Mouse (Mus musculus) hindbrain, embryonic 11.5 days (tissue): ENCODE measurements at regions not wholly inside any gene's neighbourhood (a gene's known extent, or its start where the extent isn't known, plus 50 kb on each side); places are given as distances from the start of the nearest gene placed in this dataset.
"Not testable (repeated sequence)": the region's sequence is repeated elsewhere in the genome, so short reads cannot be mapped to it uniquely, and the experiment has no call there.

Experiments
- ATAC-seq: fragments of 200-750 bp; cut with Nextera tagmentation; 2 replicates; pipeline ENCODE4 v1.8.0; 2017; ENCODE audit warnings: mild to moderate bottlenecking, moderate TSS enrichment, moderate library complexity; ENCODE audit not compliant: low FRiP score
- DNase-seq: peaks from one replicate; pipeline ENCODE4 v3.0.0-alpha.2; 2015; ENCODE audit warnings: low spot score
- H3K27ac ChIP-seq: fragments of 300-500 bp; sonication (generic); 2 replicates; pipeline ENCODE4 v1.5.1; 2014; ENCODE audit warnings: mild to moderate bottlenecking, low read depth, low read length
- H3K27me3 ChIP-seq: fragments of 300-500 bp; sonication (generic); 2 replicates; pipeline ENCODE4 v1.6.1; 2014; ENCODE audit warnings: mild to moderate bottlenecking, low read length, moderate library complexity, mixed read lengths; ENCODE audit not compliant: control insufficient read depth, insufficient read depth
- H3K36me3 ChIP-seq: fragments of 300-500 bp; sonication (generic); 2 replicates; pipeline ENCODE4 v1.6.1; 2014; ENCODE audit warnings: mild to moderate bottlenecking, low read length, moderate library complexity, mixed read lengths; ENCODE audit not compliant: control insufficient read depth, insufficient read depth
- H3K4me1 ChIP-seq: fragments of 300-500 bp; sonication (generic); replicated peaks from 2 replicates; pipeline ENCODE4 v1.6.1; 2014; ENCODE audit warnings: low read length, mixed read lengths; ENCODE audit not compliant: control insufficient read depth, insufficient read depth
- H3K4me2 ChIP-seq: fragments of 300-500 bp; sonication (generic); replicated peaks from 2 replicates; pipeline ENCODE4 v1.6.1; 2014; ENCODE audit warnings: mild to moderate bottlenecking, low read depth, low read length
- H3K4me3 ChIP-seq: fragments of 300-500 bp; sonication (generic); 2 replicates; pipeline ENCODE4 v1.5.1; 2014; ENCODE audit warnings: low read depth, low read length
- H3K9ac ChIP-seq: fragments of 300-500 bp; sonication (generic); 2 replicates; pipeline ENCODE4 v1.6.1; 2014; ENCODE audit warnings: low read depth, low read length
- H3K9me3 ChIP-seq: fragments of 300-500 bp; sonication (generic); 2 replicates; pipeline ENCODE4 v1.6.1; 2016; ENCODE audit warnings: low read length; ENCODE audit not compliant: control insufficient read depth
- WGBS: fragments of 180-500 bp; shearing (Covaris S2); extraction: QIAGEN DNeasy Blood & Tissue Kit; methylation state at CpG from one replicate; pipeline ENCODE4 v1.1.7; 2014; 5-methylcytosine and 5-hydroxymethylcytosine counted together

- 80% methylated on average over 2 of the region's 2 CpGs for WGBS
- Histone ChIP-seq H3K4me3 (no peak overlapping the region), H3K36me3 (no peaks in the 10 kb centered on the region), H3K9ac (no peak overlapping the region), H3K27me3 (peaks cover 2% of the 10 kb centered on the region; the same call in 1 of the 2 replicates), H3K4me1 (peaks cover 8% of the 10 kb centered on the region), H3K9me3 (no peaks in the 10 kb centered on the region), H3K4me2 (no peak overlapping the region), H3K27ac (no peak overlapping the region)
- DNase-seq (no peak), ATAC-seq (no peak)
These were observed 148.4 kb upstream of the Sulf2 start for GRCm38 (mm10) chr2:166303854-166304253.

GRCm38 (mm10) chr2:166301161-166301560, 145.7 kb upstream of the Sulf2 start:
- Histone ChIP-seq H3K4me2 (no peak overlapping the region), H3K4me3 (no peak overlapping the region), H3K9ac (no peak overlapping the region), H3K9me3 (no peaks in the 10 kb centered on the region), H3K27ac (no peak overlapping the region), H3K36me3 (no peaks in the 10 kb centered on the region), H3K4me1 (no peaks in the 10 kb centered on the region), H3K27me3 (no peaks in the 10 kb centered on the region)
- 75% methylated on average over 9 of the region's 9 CpGs for WGBS
- DNase-seq: no peak
- no peak for ATAC-seq

GRCm38 (mm10) chr2:166294672-166295071, 139.2 kb upstream of the Sulf2 start:
- ATAC-seq (no peak), DNase-seq (no peak)
- Histone ChIP-seq H3K4me3 (no peak overlapping the region), H3K36me3 (no peaks in the 10 kb centered on the region), H3K4me2 (no peak overlapping the region), H3K4me1 (peaks cover 2% of the 10 kb centered on the region; the same call in 1 of the 2 replicates), H3K27ac (no peak overlapping the region), H3K27me3 (0 out of 2 replicates have a peak, but pooled peaks cover 3% of the 10 kb centered on the region), H3K9me3 (no peaks in the 10 kb centered on the region), H3K9ac (no peak overlapping the region)
- WGBS: 69% methylated on average over 10 of the region's 10 CpGs

- 85% methylated on average over 6 of the region's 6 CpGs for WGBS
These were observed 137.5 kb upstream of the Sulf2 start for GRCm38 (mm10) chr2:166292987-166293386.

GRCm38 (mm10) chr2:166291266-166291665, 135.8 kb upstream of the Sulf2 start:
- H3K9me3 ChIP-seq: no peaks in the 10 kb centered on the region
- no peak overlapping the region for H3K4me3 ChIP-seq
- H3K4me2 ChIP-seq: no peak overlapping the region
- H3K4me1 ChIP-seq: peaks cover 2% of the 10 kb centered on the region; the same call in 1 of the 2 replicates
- no peak overlapping the region for H3K27ac ChIP-seq
- DNase-seq (no peak), ATAC-seq (no peak)
- H3K36me3 ChIP-seq: no peaks in the 10 kb centered on the region
- WGBS: 33% methylated on average over 6 of the region's 6 CpGs
- H3K27me3 ChIP-seq: 0 out of 2 replicates have a peak, but pooled peaks cover 3% of the 10 kb centered on the region
- H3K9ac ChIP-seq: no peak overlapping the region

More at GRCm38 (mm10) chr2:166292987-166293386, 137.5 kb upstream of the Sulf2 start:
- H3K27me3 ChIP-seq: 0 out of 2 replicates have a peak, but pooled peaks cover 3% of the 10 kb centered on the region
- no peak for ATAC-seq
- DNase-seq: no peak
- H3K36me3 ChIP-seq: no peaks in the 10 kb centered on the region
- no peak overlapping the region for H3K27ac ChIP-seq
- no peak overlapping the region for H3K4me3 ChIP-seq
- no peaks in the 10 kb centered on the region for H3K9me3 ChIP-seq
- no peak overlapping the region for H3K9ac ChIP-seq
- peaks cover 2% of the 10 kb centered on the region; the same call in 1 of the 2 replicates for H3K4me1 ChIP-seq
- no peak overlapping the region for H3K4me2 ChIP-seq

GRCm38 (mm10) chr2:166290826-166291225, 135.4 kb upstream of the Sulf2 start:
- no peak overlapping the region for H3K4me2 ChIP-seq
- no peaks in the 10 kb centered on the region for H3K9me3 ChIP-seq
- no peak overlapping the region for H3K4me3 ChIP-seq
- 0 out of 2 replicates have a peak overlapping the region, but pooled peaks have one; percentile 54 for H3K27ac ChIP-seq
- H3K9ac ChIP-seq: no peak overlapping the region
- H3K4me1 ChIP-seq: peaks cover 2% of the 10 kb centered on the region; the same call in 1 of the 2 replicates
- 0 out of 2 replicates have a peak, but pooled peaks cover 3% of the 10 kb centered on the region for H3K27me3 ChIP-seq
- WGBS: 51% methylated on average over 9 of the region's 9 CpGs
- ATAC-seq (no peak), DNase-seq (no peak)
- no peaks in the 10 kb centered on the region for H3K36me3 ChIP-seq

GRCm38 (mm10) chr2:166289198-166289597, 133.7 kb upstream of the Sulf2 start:
- DNase-seq (no peak), ATAC-seq (no peak)
- Histone ChIP-seq H3K36me3 (no peaks in the 10 kb centered on the region), H3K4me1 (peaks cover 2% of the 10 kb centered on the region; the same call in 1 of the 2 replicates), H3K27me3 (0 out of 2 replicates have a peak, but pooled peaks cover 3% of the 10 kb centered on the region), H3K9me3 (no peaks in the 10 kb centered on the region), H3K4me3 (no peak overlapping the region), H3K9ac (no peak overlapping the region), H3K4me2 (no peak overlapping the region), H3K27ac (no peak overlapping the region)
- WGBS: 82% methylated on average over 6 of the region's 6 CpGs

GRCm38 (mm10) chr2:166281137-166281536, 125.7 kb upstream of the Sulf2 start:
- not testable (repeated sequence) for DNase-seq, H3K4me2 ChIP-seq, H3K9me3 ChIP-seq, H3K9ac ChIP-seq, H3K4me3 ChIP-seq, H3K36me3 ChIP-seq, H3K4me1 ChIP-seq, H3K27me3 ChIP-seq
- ATAC-seq: 0 out of 2 replicates have a peak, but pooled peaks have one; percentile 7
- H3K27ac ChIP-seq: peak overlapping the region; percentile 24; the same call in 1 of the 2 replicates
- no CpG with 5 or more reads among the region's 5 CpGs for WGBS

- Histone ChIP-seq H3K27ac (peak overlapping the region; percentile 24; the same call in 1 of the 2 replicates), H3K9ac (no peak overlapping the region), H3K9me3 (0 out of 2 replicates have a peak, but pooled peaks cover 3% of the 10 kb centered on the region), H3K4me1 (no peaks in the 10 kb centered on the region), H3K27me3 (no peaks in the 10 kb centered on the region), H3K36me3 (no peaks in the 10 kb centered on the region), H3K4me3 (no peak overlapping the region), H3K4me2 (no peak overlapping the region)
- ATAC-seq (0 out of 2 replicates have a peak, but pooled peaks have one; percentile 27), DNase-seq (no peak)
- 33% methylated on average over 5 of the region's 5 CpGs for WGBS
These were observed 125.2 kb upstream of the Sulf2 start for GRCm38 (mm10) chr2:166280651-166281127.
